Mouse (Mus musculus): Measurements from ENCODE around the gene Slc22a1. TPM values are rescaled to one million over a fixed set of nuclear protein-coding genes. Genes with fewer than 3 reads are reported as not detected.

Gene Slc22a1
- total RNA-seq, 2 experiments from 2014 or later: not detected

- DNase-seq (ENCODE audit: low spot score in 2 of 2): no peak
Observed at GRCm38 (mm10) chr17:12639585-12639984, 36.0 kb downstream of the Slc22a1 start.

GRCm38 (mm10) chr17:12634814-12635213 lies 40.8 kb downstream of the Slc22a1 start:
- DNase-seq (ENCODE audit: low spot score in 2 of 2): no peak

DNA sequence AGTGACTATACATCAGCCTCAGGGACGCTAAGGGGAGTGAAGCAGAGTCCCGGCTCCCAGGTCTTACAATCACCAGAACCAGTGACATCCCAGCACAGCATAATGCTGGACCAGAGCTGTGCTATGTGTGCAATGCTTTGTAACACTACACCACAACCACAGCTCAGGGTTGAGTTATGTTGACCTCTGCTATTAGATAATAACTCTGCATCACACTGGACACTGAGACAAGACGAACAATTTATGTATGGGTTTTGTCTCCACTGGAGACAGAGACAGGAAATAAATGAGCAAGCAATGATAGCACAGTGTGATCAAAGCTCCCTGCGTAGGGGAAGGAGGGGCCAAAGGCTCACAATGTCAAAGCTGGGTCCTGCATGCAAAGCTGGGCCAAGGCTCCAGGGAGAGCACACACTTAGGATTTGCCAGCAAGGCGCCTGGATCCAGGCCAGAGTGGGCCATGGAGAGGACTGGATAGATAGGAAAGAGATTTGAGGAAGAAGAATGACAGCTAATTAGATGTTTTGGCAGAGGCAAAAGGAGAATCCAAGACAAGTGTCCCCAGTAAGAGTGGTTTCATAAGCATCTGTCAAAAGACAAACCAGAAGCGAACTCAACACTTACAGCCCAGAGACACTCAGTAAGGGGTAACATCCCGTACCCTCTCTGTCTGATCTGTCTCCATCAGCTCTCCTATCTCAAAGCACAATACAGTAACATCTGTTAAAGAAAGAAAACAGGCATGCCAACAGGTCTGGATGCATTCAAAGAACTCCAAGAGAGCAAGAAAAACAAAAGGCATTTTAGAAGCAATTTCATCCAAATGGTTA lies 43.6 kb downstream of the Slc22a1 start:
- no peak for DNase-seq (ENCODE audit: low spot score in 2 of 2)

DNA sequence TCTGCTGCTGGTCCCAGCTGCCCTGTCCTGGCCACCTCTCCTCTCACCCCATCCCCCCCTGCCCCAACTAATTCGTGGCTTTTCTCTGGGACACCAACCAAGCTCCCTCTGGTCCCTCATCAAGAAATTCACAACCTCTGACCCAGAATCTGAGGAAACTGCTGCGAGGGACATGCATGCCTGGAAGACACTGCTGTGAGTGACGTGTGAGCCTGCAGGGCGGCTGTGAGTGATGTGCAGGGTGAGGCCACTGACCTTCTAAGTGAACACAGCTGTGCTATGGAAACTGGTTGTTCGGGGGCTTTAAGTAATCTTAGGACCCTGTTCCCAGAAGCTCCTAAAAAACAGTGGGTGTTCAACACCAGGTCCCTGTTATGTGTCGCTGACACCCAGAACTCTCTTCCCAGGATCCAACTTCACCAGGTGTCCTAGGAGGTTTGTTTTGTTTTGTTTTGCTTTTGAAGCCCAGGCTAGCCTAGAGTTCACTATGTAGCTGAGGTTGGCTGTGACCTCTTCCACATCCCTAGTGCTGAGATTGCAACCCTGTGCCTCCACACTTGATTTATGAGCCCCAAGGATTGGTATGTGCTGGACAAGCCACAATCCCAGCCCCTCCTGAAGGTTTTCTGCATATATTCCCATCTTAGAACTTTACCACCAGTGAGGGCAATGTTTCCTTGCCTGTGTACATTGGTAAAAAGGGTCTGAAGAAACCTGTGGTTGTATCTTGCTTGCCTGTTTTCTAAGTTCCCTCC lies 44.5 kb downstream of the Slc22a1 start:
- no peak for DNase-seq (ENCODE audit: low spot score in 2 of 2)

DNA sequence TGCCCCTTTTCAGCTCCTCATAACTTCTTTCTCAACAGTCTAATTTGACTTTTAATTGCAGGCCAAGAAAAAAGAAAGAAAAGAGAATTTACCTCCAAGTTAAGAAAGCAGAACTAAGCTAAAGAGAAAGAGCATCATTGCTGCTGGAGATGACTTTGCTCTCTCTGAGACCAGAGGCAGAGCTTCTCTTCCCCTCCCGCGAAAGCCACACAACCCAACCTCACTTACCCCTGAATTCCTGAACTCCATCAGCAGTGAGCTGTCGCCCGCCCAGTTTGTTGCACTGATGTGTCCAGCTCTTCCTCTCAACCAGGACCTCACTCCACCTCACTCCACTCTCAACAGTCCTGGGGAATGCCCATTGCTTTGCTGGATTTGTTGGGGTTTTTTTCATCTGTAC lies 47.6 kb downstream of the Slc22a1 start:
- DNase-seq (ENCODE audit: low spot score in 2 of 2): no peak

GRCm38 (mm10) chr17:12619641-12620040 lies 56.0 kb downstream of the Slc22a1 start:
- no peak for DNase-seq (ENCODE audit: low spot score in 2 of 2)

DNA sequence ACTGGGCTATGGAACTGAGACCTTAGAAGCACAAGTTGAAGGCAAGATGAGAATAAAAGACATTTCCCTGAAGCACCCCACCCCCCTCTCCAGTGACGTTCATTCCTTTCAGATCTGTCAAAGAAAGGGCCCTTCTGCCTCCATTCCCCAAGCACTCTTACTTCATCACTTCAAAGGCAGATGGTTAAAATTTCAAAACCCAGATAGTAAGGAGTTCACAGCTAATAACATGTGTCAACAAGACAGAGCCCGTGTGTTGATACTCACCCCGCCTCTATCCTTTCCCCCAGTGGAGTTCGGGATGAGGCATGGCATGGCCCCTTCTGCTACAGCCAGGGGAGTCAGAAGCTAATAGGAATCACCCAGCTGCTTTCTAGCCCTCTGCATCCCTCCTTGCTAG lies 60.2 kb downstream of the Slc22a1 start:
- DNase-seq (ENCODE audit: low spot score in 2 of 2): no peak

DNA sequence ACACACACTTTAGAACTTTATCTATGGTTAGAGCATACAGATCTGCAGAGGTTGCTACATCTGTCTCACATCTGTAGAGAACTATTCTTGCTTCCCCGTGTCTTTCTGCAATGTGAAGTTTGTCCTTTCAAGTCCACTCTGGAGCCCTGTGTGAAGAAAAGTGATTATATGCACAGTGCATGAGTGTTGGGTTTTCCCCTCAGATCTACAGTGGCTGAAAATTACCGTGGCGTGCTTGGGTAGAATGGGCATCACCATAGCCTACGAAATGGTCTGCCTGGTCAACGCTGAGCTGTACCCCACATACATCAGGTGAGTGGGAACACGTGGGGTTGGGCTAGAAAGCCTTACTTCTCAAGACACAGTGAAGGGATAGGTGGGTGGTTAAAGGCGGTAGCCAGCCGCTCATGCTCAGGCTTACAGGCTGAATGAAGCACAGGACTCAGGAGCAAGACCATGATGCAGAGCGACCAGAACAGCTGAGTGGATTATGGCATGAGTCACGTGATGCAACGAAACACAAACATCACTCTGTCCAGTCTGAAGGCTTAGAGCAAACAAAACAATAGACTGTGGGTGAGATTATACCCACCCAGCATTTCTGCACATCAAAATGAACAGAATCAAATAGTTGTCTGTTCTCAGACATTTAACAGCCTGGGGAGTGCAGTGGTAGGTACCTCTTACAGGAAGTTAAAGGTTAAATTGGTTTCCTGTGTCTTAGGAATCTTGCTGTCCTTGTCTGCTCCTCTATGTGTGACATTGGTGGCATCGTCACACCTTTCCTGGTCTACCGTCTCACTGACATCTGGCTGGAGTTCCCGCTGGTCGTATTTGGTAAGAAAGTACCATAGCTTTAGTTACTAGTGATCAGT lies 60.9 kb downstream of the Slc22a1 start:
- DNase-seq (ENCODE audit: low spot score in 2 of 2): no peak

GRCm38 (mm10) chr17:12607202-12607601 lies 68.4 kb downstream of the Slc22a1 start:
- DNase-seq (ENCODE audit: low spot score in 2 of 2): no peak

DNA sequence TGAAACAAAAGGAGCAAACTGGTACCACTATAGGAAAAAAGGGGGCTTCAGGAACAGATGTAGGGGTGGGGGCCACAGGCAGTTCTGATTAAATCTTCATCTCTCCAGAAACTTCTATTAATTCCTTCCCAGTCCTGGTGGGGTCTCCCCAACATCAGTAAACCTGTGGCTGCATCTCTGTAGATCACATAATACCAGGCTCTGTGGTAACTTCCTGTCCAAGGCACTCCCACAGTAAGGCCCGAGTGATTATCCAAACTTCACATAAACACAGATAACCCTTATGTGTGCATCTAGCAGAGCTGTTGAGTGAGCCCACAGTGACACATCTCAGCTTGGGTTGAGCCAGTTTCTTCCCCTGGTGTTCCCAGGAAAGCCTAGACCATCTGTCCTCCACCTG lies 69.0 kb downstream of the Slc22a1 start:
- DNase-seq (ENCODE audit: low spot score in 2 of 2): no peak

Other genes starting within 250 kb of the Slc22a1 start
- under 1 TPM; 0.25 to 0.45 TPM for gene Slc22a3, start 168.1 kb downstream of the Slc22a1 start, total RNA-seq (2021)
- under 1 TPM in 1 of 2 experiments, not detected in 1; 0.20 TPM for gene Slc22a2, start 91.7 kb downstream of the Slc22a1 start, total RNA-seq (2021)
- 10 to 100 TPM; 27.4 to 27.8 TPM for gene Igf2r, start 93.8 kb upstream of the Slc22a1 start, total RNA-seq (2021)
- gene Mas1, start 192.3 kb upstream of the Slc22a1 start, total RNA-seq (2021): 10 to 100 TPM; 60.6 to 71.7 TPM
- gene Mrgprh, start 200.2 kb upstream of the Slc22a1 start, total RNA-seq (2021): not detected
- gene Pnldc1, start 234.4 kb upstream of the Slc22a1 start, total RNA-seq (2021): 1 to 10 TPM in 1 of 2 experiments, under 1 TPM in 1; 0.97 to 2.0 TPM
- gene Tcp1, start 239.9 kb upstream of the Slc22a1 start, total RNA-seq (2021): 100 to 1,000 TPM; 211 to 215 TPM
- 10 to 100 TPM; 63.4 to 64.5 TPM for gene Mrpl18, start 240.5 kb upstream of the Slc22a1 start, total RNA-seq (2021)

All from layer of hippocampus, adult 18-20 months (tissue).